Mouse (Mus musculus): ENCODE results near the gene Gm5767.

Gm5767 gene

DNA sequence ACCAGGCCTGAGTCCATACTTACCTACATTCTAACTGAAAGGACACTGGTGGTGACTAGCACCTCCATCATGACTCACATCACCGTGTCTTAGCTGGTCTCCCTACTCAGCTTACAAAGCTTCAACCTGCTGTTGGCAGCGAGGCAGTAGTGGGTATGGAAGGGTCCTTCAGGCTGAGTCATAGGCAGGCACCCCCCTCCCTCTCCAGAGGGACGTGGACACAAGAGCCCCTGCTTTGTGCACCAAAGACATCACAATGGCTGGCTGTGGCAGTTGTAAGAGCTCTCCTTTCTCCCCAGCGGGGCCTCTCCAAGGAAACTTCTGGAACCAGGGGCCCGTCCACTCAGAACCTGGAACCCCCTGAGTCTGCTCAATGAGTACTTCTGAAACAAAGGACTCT lies at the start of gene Gm5767:
Gm5767 (plus strand) TSS at position 301 of the 400 bp plus-strand sequence.
- no peak for DNase-seq (ENCODE audit: low spot score)

DNA sequence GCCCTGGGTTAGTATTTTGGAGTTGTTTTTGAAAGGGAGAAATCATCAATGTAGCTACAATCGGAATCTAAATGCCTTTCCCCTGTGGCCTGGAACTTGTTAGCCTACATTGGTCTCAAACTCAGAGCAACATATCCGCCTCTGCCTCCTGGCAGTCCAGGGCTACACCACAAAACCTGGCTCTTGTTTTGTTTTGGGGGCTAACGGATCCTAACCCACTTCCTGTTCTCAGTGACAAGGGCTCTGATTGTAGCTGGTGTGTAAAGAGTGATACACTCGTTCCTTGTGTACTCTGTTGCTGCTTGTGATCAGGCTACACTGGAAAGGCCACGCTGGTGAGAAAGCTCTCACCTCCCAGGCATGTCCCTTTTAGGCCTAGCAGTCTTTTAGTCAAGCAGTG lies 49.1 kb upstream of the Gm5767 start:
- DNase-seq (ENCODE audit: low spot score) = peak; percentile 18

GRCm38 (mm10) chr16:8636867-8637216 lies 43.7 kb upstream of the Gm5767 start:
- no peak for DNase-seq (ENCODE audit: low spot score)

- DNase-seq (ENCODE audit: low spot score) = peak; percentile 99
Observed at GRCm38 (mm10) chr16:8637217-8638051, 43.1 kb upstream of the Gm5767 start, which contains the start of the genes Pmm2 and Tmem186. TSS of gene Pmm2 (plus strand) at chr16:8637674. TSS of gene Tmem186 (minus strand) at chr16:8637712.

GRCm38 (mm10) chr16:8638131-8638530 lies 42.4 kb upstream of the Gm5767 start:
- DNase-seq (ENCODE audit: low spot score) = no peak

DNA sequence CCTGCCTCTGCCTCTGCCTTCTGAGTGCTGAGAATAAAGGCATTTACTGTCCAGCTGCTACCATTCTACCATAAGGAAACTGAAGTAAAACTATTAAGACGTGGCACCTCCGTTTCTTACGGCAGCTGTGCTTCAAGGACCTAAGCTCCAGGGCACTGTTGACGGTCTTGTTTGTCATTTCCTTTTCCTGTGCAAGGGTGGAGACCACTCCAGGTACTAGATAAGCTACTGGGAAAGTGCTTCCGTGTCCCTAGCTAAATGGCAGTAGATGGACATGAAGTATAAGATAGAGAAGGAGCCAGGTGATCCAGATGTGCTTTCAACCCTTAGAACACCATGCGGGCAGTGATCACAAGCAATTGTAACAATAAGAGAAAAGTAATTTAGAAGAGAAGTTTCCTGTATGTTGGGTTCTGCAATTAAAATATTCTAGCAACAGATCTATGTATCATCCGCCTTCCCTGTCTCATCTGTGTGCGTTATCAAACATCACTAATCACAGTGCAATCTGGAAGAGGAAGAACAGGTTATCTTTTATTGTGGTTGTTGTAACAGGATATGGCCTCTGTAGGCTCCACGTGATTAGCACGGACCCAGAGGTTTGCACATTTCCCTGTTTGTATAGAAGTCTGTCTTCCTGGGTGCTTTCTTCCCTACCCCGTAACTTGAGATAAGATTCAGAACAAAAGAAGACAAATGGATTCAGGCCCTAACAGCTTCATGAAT lies 40.9 kb upstream of the Gm5767 start:
- DNase-seq (ENCODE audit: low spot score) = no peak

DNA sequence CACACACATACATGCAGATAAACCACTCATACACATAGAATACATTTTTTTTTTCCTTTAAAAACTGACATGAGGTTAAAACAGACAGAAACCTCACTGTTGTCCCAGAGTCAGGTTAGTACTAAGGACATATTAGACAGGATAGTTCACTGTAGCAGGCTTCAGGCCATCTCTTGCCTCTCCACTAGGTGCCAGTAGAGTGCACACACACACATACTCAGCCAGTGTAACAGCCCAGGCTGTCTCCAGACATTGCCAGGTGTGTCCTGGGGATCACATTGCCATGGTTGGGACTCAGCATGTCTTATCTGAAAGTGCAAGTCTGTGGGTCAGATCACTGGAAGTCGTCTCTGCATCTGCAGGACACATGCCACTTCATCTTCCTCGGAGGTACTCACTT lies 36.7 kb upstream of the Gm5767 start:
- DNase-seq (ENCODE audit: low spot score) = peak; percentile 78

- DNase-seq (ENCODE audit: low spot score) = no peak
Observed at GRCm38 (mm10) chr16:8645546-8645945, 35.0 kb upstream of the Gm5767 start.

- peak; percentile 80 for DNase-seq (ENCODE audit: low spot score)
Observed at GRCm38 (mm10) chr16:8650007-8650406, 30.6 kb upstream of the Gm5767 start.

GRCm38 (mm10) chr16:8655108-8655507 lies 25.5 kb upstream of the Gm5767 start:
- no peak for DNase-seq (ENCODE audit: low spot score)

DNA sequence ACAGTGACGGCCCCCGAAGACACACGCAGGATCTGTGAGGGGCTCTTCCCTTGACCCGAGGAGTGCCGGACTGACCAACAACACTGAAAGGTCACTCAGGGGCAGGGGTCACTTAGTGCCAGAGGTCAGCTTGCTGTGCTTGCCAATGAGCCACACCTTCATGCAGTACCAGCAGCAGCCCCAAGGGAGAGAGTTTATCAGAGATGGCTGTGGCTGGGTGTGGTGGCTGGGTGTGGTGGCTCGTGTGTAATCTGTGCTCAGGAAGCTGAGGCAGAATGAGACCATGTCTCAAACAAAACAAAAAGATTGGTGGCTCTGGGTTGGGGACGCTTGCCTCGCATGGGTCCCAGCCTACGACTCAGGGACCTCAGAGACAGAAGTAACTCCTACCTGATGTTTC lies 25.0 kb upstream of the Gm5767 start:
- no peak for DNase-seq (ENCODE audit: low spot score)

DNA sequence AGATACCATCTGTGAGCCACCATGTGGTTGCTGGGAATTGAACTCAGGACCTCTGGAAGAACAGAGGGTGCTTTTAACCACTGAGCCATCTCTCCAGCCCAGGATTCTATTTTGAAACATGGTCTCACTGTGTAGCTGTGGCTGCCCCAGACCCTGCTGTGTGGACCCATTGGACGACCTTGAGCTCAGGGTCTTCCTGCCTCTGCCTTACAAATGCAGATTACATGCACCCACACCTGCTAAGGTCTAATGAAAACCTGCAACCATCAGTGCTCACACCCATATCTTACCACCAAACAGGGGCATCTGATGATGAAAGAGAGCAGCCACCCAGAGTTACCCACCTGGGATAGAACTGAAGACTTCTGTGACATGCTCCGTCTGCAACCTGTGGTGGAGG lies 24.3 kb upstream of the Gm5767 start:
- no peak for DNase-seq (ENCODE audit: low spot score)

DNA sequence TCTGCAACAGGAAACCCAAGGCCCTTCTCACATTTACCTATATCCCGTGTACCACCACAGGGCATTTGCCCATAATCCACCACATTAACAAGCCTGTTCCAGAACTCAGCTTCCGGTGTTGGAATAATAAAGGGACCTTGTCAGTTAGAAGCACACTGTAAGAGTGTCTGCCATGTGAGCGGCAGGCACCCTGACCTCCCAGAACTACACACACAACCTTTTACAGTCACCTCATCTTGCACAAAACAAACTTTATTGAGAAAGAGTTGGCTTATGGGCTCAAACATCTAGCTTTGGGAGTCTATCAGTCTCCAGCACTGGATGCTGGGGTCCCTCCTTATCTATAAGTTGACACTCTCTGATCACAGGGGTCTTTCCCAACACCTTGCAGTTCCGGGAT lies 22.2 kb upstream of the Gm5767 start:
- peak; percentile 50 for DNase-seq (ENCODE audit: low spot score)

GRCm38 (mm10) chr16:8658764-8659163 lies 21.8 kb upstream of the Gm5767 start:
- peak; percentile 94 for DNase-seq (ENCODE audit: low spot score)

DNA sequence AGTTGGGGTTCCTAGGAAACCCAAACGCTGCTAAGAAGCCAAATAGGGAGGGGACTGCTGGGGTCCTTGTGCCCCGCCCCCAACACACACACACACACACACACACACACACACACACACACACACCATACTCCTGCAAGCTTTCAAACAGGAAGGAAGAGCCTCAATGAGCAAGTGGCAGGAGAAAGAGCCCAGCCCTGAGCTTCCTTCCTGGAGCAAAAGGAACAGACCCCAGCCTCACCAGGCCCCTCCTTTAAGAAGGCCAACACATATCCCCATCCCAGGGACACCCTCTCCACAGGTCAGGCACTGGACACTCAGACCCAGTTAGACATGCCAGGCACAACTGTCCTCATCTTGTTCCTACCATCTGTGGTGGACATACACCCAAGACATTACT lies 17.5 kb upstream of the Gm5767 start:
- DNase-seq (ENCODE audit: low spot score) = no peak

GRCm38 (mm10) chr16:8663606-8664539 lies 16.7 kb upstream of the Gm5767 start:
- no peak for DNase-seq (ENCODE audit: low spot score)

DNA sequence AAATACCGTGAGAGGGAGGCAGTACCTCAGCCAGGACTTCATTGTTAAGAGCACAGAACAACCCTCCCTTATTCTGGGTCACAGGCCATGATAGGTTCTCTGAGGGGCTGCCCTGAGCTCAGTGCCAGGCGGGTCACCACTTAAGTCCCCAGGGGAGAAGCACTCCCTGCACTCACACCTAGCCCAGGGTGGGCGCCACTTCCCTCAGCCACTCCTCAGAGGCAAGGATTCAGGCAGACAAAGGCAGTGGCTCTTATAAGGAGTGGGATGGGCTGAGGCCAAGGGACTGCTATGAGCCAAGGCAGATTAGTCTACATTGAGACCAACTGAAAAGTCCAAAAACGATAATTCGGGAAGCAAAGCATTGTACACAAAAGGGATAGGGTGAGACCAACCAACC lies 15.2 kb upstream of the Gm5767 start:
- DNase-seq (ENCODE audit: low spot score) = no peak

- no peak for DNase-seq (ENCODE audit: low spot score)
Observed at GRCm38 (mm10) chr16:8666452-8666851, 14.1 kb upstream of the Gm5767 start.

DNA sequence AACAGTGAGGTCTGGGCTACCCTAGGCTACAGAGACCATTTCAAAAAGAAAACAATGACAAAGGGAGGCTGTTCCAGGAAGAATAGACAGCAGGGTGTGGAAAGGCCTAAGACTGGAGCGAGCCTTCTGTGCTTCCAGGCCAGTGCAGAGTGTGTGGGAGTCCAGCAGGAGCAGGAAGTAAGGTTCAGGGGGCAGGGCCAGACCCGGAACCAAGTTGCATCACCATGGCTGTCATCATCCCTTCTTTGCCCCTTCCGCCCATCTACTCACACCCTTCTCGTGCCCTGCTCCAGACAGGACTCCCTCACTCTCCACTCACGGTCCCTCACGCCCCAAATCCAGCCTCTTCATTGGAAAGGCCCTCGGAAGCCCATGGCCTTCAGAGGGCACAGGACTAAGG lies 13.3 kb upstream of the Gm5767 start:
- DNase-seq (ENCODE audit: low spot score) = peak; percentile 53

DNA sequence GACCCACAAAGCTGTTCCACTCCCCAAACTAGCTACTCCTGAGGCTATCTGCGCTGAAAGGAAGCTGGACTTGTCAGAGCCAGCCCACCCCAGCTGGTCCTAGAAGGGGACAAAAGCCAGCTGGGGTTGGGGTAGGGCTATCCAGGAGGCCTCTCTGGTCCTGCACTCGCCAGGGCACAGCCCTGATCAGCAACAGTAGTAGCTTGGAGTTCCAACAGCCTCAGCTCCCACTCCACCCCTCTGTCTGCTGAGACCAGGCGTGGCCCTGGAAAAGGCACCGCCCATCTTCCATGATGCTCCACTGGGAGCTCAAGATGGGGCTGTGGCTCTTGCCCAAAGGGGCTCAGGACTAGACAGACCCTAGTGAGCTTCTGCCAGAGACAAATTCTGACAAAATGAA lies 12.8 kb upstream of the Gm5767 start:
- DNase-seq (ENCODE audit: low spot score) = no peak

GRCm38 (mm10) chr16:8668386-8668785 lies 12.2 kb upstream of the Gm5767 start:
- DNase-seq (ENCODE audit: low spot score) = no peak

- peak; percentile 34 for DNase-seq (ENCODE audit: low spot score)
Observed at GRCm38 (mm10) chr16:8669432-8669831, 11.1 kb upstream of the Gm5767 start.
